Mouse (Mus musculus) CD4-positive helper T cell, adult 2 months (primary cell): ENCODE measurements around the gene Myocd.

Experiments used
- DNase-seq: peaks from one replicate; pipeline ENCODE4 v3.0.0-alpha.2; 2012; ENCODE audit warnings: low read depth, missing footprints, low spot score

The Myocd gene

DNA sequence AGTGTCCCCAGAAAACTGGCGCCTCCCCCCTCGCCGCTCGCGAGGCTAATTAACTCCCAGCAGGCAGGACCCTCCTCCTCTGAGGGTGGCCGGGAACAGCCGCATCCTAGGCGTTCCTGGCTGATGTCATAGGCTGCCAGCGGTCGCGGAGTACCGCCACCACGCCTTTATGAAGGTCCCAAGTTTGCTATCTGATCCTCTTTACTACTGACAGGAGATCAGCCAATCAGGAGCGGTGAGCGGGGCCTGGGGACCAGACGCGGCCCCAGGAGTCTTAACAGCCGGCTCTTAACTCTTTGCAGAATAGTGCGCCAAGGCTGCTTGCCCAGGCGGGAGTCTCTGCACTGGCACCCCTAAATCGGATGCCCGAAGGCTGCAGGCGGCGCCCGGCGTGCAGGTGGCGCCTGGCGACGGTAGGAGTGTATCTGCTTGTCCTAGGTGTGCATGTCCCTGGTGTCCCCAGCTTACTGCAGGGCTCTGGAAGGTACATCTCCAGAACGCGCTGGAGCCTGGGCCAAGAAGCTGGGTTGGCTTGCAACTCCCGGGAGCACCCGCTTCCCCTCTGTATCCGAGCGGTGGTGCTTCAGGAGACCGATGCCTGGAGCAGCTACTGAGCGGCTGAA lies at the start of gene Myocd:
Gene Myocd, minus strand, starts transcription at position 139 of the 623 bp plus-strand sequence.
- DNase-seq = no peak

DNA sequence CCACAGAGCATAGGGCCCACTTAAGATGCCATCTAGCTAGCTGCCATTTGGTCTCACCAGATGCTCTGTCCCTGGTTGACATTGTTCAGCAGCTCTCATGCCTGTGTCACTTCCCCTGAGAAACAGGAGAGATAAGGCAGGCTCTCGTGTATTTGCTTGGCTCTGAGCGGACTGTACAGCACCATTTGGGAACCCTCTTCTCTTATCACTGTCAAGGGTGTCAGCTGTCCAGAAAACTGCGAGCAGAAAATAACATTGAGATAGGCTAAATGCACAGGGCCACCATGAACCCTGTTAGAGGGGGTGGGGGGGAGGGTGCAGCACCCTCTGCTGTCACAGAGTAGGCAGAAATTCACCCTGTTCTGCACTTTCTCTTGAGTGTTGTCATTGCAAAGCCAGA lies 34.0 kb upstream of the Myocd start:
- no peak for DNase-seq

DNA sequence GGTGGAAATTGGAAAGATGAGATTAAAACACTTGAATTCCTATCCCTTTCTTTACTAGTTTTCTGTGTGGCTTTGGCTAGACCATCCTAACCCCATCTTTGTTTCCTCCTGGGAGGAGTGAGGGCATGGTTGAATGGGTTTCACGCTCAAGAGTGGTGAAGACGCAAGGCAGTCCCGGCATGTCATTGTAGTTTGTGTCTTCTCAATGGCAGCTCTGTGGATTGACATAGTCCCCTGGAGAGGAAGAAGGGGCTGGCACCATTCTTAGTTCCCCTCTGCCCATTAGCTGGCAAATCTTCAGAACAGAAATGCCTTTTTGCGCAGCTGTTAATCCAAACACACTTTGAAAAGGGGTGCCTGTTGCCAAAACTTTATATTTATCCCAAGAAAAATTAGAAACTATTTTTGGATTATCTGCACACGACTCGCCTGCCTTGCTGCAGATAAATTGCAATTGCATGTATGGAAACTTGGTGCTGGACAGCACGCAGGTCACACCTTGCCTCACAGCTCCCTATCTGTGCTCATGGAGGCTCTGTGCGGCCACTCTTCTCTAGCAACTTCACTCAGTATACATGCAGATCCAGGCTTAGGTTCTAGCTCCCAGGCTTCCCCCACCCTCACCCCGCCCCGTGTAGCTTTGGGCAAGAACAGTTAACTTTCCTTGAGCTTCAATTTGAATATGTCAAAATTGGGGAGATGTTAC lies 24.5 kb upstream of the Myocd start:
- DNase-seq = no peak

DNA sequence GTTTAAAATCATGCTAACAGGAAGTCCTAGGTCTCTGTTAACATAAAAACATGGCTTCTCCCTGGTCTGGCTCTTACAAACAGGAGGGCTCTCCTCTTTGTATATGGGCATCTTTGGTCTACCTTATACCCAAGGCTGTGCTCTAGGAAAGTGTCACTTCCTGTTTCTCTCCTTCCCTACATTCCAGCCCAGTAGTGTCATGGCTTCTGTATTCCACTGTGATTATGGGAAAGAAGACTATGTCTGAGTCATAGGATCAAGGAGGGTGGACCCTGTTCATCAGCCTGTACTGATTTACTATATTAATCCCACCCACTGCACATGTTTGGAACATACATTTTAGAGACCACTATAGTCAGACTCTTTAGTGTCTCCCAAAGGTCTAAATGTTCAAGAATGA lies 23.2 kb upstream of the Myocd start:
- DNase-seq = no peak

DNA sequence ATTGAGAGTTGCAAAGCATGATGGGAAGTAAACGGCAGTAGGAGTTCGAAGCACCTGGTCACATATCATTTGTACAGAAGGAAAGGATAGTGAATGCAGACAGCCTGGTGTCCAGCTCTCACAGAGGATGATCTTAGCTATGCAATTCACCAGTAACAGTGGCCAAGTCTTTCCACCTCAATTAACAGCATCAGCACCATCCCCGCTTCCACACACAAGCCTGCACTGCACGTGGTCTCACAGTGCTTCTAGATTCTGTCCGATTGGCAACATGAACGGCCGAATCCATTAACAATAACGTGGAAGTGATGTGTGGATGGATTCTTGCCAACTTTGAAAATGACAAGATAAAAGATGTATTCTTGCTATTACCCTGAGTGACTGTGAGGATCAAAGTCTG lies 17.9 kb upstream of the Myocd start:
- DNase-seq = no peak

DNA sequence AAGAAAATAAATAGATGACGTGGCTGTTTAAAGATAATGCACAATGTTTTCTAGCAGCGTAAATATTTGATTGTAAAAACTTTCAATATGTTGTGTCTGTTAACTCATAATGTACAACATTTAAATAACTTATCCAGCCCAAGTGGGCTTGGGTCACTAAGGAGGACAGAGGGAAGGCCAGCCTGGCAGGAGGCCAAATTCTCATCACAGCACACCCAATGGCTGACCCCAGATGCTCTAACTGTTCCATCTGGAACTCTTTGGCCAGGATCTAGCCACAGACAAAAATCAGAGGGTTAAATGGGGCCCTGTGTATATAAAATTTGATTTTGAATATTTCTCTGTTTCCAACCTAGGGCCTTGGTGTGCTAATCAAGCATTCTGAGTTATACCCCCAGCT lies 16.4 kb upstream of the Myocd start:
- DNase-seq = no peak

DNA sequence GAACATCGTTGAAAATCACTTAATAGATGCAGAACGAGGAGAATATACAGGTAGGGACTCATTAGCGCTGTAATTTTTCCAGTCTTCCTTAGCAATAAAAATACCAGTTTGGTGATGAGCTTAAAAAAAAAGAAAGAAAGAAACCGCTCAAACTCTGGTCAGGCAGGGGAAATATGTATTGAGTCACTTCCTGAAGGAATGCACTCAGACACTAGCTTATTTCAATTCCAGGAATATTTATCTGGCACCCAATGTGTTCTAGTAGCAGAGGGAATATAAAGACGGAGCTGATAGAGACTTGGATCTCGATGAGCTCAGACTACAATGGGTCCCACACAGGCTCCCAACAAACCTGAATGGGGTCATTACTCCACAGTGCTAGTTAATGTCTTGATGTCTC lies 5.7 kb upstream of the Myocd start:
- no peak for DNase-seq

DNA sequence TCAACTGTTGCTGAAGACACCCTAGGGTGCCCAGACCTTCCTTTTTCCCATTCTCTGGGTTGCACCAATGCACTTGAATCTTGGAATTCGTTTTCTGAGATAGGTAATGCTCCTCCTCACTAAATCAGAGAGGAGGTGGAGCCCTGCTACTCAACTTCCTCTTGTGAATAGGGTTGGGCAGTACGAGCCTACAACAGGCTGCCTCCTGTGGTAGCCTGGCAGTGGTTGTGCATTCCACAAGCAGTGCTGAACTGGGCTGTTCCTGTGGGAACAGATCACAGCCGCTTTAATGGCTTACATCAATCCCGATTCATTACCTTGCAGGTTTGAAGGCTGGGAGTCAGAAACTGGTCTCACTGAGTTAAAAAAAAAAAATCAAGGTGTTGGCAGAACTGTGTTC lies 1.2 kb upstream of the Myocd start:
- DNase-seq = no peak

DNA sequence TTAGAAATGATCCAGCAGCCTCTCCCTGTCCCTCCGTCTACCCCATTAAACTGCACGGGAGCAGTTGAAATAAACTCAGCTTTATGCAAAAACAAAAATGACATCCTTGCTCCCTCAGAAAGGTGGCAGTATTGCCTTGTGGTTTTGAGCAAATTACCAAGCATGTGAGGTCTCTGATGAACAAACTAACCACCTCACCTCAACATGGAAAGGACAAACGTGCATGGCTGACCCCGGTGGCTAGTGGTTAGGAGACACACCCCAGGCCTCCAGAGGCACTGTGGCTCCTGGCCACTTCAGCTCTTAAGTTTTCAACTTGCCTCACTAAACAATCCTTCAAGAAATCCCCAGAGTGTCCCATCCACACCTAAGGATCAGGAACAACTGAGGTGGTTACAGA lies 1.5 kb downstream of the Myocd start:
- DNase-seq = no peak

DNA sequence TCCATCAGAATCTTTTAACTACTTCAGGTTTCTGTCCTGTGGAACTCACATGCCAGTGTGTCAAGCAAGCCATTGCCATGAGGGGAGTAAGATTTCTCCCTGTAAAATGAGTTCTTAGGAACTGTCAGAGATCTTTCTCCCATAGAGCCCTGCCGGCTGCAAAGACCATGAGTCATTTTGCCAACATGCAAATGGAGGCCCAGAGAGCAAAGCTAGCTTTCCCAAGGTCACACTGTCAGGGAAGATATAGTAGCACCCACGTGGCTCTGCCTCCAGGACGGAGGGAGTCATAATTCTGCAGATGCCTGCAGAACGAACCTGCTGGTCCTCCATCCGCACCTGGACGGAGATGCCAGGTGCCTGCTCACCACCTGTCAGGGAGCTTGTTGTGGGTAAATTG lies 6.3 kb downstream of the Myocd start:
- DNase-seq = no peak

DNA sequence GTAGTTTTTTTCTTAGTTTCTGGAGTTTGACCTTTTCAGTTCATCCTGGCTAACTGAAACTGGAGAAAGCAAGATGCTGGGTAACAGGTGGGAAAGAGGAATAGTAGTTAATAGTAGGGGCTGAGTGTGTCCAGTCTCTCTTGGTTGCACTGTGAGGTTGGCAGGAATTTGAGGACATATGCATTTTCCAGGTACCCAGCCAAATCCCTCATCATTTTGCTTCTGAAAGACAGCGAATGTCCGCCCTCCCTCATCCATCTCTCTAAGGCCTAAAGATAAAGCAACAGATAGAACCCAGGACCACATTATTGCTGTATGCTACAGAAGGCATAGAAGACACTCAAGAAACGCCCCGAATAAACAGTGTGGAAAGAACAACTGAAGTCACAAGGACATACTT lies 10.8 kb downstream of the Myocd start:
- no peak for DNase-seq

DNA sequence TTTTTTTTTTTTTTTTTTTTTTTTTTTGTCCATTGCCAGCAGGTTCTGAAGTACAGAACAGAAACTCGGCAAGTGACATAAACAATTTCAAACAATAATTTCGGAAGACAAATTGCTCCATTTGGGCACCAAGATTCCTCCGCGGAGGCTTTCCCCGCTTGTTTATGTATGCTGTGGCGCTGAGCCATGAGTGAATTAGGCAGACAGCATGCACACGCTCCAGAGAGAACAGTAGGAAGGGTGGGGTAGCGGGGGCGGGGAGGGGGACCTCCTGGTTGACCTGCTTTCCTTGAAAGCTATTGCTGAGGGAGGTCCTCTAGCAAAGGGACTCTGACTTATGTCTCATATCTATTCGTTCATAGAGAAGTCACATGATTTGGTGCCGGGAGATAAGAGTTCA lies 13.6 kb downstream of the Myocd start:
- no peak for DNase-seq

DNA sequence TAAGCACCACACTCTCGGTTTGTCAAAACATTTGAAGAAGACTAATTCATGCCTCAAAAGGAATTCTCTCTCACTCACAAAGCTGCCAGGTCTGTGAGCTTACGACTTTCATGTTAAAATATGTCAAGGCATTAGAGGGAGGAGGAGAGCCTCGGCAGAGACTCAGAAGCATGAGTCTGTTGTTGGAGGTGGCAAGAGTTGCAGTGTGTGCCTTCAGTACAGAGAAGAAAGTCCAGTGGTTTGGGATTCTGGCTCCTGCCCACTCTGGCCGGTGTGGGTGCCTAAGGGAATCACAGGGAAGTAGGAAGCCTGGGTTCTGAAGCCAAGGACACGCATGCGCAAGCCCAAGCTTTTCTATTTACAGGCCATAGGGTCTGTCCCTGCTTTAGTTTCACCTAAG lies 14.2 kb downstream of the Myocd start:
- DNase-seq = no peak

DNA sequence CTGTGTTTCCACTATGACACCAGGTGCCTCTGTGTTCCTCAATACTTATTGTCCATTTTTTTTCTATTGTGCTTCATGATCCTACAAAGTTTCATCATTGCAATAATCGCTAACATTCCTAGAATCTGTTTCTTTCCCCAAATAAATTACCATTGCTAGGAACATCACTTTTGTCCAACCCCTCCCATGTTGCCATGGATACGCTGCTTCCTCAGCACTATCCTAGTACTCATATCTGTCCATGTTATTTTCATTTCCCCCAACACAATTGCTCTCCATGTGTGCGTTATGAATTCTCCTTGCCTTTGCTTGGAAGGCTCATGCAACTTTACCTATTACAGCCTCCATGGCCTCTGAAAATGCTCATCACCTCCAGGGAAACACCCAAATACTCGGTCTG lies 19.4 kb downstream of the Myocd start:
- no peak for DNase-seq

DNA sequence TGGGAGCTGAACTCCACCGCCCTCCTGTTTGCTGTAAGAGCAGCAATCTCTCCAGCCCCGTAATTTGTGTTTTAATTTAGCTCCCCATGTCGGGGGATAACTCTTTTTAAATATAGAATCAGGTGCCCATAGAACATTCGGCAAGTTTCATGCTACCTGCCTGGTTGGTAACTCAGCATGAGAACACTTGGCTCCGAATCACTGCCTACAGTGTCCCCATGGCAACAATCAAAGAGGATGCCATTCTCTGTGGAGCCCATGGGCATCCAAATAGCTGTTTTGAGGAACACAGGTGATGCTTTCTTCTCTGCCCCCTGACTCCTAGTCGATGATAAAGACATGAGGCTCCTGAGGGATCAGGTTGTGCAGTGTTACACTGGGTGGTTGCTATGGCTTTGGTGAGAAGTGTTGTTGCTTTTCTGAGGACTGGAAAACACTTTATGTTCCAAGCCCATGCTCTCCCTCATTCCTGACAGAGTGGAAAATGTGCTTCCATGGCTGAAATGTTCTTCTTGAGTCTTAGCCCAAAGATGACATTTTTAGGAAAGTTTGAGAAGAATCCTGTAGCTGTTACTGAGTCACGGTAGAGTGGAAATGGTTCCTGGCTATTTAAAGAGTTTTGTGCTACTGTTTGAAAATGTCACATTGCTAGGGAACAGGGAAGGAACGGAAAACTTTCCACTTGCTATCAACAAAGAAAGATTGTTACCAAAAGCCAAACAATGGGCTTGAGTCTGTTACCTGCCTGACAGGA lies 23.3 kb downstream of the Myocd start:
- DNase-seq = no peak

DNA sequence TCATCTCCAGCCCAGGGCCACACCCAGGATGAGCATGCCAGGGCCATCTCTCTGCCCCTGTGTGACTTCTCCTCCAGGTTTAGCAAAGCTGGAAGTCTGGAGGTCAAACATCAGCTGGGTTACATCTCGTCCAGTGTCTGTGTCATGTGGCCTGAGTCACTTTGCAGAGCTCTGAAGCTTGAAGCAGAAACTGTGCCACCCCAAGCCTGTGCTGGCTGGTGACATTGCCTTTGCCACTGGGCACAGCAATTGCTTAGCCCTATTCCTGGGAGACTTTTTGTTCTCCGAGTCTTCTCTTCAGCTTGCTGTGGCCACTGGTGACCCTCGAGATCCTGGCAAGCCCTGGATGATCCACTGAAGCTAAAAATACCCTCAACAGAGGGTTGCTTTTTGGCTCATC lies 26.2 kb downstream of the Myocd start:
- DNase-seq = no peak

DNA sequence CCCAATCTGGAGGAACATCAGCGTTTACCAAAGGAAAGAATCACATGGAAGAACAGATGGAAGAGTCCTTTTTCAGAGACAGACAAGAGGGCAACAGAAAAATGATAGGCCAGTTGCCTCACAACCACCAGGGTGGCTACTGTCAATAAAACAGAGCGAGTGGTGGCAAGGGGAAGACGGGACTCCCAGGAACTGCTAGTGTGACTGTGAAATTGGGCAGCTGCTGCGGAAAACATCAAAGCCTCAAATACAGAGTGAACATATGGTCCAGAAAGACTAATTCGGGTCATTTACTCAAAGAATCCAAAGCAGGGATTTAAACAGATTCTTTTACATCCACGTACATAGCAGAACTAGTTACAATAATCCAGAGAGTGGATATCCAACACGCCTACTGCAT lies 29.3 kb downstream of the Myocd start:
- no peak for DNase-seq

DNA sequence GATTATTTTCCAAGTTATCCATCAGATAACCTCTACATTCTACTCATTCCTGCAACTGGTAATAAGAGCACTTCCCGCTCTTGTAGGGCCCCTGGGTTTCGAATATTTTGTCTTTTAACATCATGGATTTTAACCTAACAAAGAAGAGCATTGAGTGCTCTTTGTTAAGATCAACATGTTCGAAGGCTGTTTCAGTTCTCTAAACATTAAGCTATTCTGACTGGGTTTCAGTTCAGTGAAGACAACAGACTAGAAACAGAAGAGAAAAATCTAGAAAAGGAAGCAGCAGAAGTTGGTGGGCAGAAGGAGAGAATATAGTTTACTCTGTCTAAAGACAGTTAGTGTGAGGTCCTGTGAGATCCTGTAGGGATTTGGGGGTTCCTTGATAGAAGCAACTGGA lies 31.9 kb downstream of the Myocd start:
- no peak for DNase-seq

DNA sequence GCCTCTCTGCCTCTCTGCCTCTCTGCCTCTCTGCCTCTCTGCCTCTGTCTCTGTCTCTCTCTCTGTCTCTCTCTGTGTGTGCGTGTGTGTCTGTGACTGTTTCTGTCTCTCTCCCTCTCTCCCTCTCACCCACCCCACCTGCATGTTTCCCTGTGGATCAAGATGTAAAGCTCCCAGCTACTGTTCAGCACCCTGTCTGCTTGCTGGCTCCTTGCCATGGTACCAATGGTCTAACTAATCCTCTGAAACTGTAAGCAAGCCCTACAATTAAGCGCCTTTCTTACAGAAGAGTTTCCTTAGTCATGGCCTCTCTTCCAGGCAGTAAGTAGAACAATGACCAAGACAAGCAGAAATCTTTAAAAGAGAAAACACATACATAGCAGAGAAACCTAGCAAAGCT lies 32.9 kb downstream of the Myocd start:
- no peak for DNase-seq

DNA sequence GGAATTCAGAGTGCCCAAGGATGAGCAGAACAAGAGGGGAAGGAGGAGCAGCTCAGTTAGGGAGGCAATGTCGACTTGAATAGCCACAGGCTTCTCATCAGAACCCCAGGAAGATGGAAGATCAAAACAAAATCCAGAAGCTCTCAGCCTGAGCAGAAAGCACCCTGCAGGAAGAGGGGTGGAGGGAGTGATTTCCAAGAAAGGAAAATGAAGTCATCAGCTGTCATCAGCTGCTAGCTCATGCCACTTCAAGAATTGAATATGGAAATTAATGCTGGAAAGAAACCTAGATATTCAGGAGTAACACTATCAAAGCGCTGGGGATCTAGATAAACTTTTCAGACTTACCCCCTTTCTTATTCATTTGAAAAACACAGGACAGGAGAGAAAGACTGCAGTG lies 34.4 kb downstream of the Myocd start:
- DNase-seq = no peak

DNA sequence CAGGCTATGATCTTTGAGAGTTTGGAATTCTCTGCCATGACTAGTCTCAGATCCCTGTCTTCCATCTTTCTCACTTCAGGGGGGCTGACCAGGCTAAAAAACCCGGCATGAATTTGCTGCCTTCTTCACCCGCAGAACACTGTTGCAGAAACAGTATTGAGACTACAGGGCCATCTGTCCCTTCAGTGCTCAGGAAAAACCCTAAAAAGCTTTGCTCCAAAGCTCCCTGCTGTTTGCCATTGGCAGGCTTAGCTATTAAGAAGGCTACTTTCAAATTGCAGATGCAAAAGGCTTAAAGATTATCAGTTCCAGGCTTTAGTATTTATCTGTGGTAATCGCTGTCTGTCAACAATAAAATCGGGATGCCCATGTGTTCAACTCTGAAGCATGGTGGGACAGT lies 38.0 kb downstream of the Myocd start:
- no peak for DNase-seq

DNA sequence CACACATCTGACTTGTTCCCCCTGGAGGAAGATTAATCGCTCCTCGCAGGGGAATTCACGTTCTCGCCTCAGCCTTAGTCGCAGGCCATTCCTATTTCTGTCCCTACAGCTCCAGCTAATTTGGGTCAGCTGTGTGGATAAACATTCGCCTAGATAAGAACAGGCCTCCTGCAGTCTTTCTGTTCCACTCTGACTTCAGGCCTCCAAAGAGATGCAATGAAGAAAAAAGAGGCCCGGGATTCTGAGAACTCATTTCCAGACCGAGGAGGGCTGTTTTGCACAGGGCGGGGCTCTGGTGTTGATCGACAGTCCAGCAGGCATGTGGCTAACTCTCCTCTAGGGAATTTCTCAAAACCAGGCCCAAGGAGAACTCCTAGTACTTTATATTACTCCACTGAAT lies 43.0 kb downstream of the Myocd start:
- no peak for DNase-seq
